Mouse (Mus musculus) bone marrow macrophage, adult 2 months (primary cell): Measurements from ENCODE around the gene Adcy5. TPM values are rescaled to one million over a fixed set of nuclear protein-coding genes. Genes with fewer than 3 reads are reported as not detected.

Experiments
- H3K27ac ChIP-seq: 2 replicates; pipeline ENCODE4 v1.5.1; 2012; ENCODE audit warnings: low read depth, low read length; ENCODE audit not compliant: insufficient read depth
- H3K4me1 ChIP-seq: 2 replicates; pipeline ENCODE4 v1.6.1; 2012; ENCODE audit warnings: low read length; ENCODE audit not compliant: control insufficient read depth, insufficient read depth
- H3K4me3 ChIP-seq: 2 replicates; pipeline ENCODE4 v1.5.1; 2012; ENCODE audit warnings: mild to moderate bottlenecking, low read length, moderate library complexity; ENCODE audit not compliant: insufficient read depth
- CTCF ChIP-seq: IDR thresholded peaks from 2 replicates; pipeline ENCODE4 v1.5.1; 2012; ENCODE audit warnings: low read depth, mild to moderate bottlenecking, low read length, moderate library complexity
- POLR2A ChIP-seq: IDR thresholded peaks from 2 replicates; pipeline ENCODE4 v1.6.1; 2012; ENCODE audit warnings: mild to moderate bottlenecking, low read depth, low read length, borderline replicate concordance
- polyA plus RNA-seq: library from polyadenylated mRNA; stranded (reverse); fragments of >200 nt; gene quantifications from 2 replicates; pipeline ENCODE4 v1.2.4, GENCODE M21; 2012; ENCODE audit not compliant: missing spikeins, insufficient read depth, insufficient read length

Gene Adcy5
- polyA plus RNA-seq, 1 experiment, result not detected

DNA sequence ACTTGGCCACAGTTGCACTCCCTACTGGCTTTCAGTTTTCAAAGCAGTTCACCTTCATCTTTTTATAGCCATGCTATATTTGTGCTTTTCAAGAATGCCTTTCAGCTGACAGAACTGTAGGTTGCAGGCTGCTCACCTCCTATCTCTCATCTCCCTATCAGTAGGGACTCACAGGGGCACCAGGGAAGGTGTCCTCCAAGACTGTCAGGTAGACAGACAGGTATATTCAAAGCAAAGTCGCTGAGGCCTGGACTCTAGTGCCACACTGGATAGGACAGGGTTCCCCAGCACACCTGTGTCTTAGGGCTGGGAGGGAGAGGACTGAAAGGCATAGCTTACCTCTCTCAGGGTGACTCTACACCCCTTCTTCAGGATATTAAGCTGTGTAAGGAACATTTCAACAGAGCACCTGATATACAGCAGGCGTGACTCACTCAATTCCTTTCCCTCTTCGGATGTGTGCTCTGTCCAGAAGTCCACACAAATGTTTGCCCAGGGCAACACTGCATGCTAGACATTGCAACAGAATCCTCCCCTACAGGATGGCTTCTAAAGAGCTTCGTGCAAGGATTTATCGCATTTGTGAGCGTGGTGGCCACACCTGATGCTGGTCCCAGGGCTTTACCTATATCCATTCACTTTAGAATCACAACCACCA is 153.9 kb downstream of the Adcy5 start:
- H3K4me1 ChIP-seq, result no peaks in the 10 kb centered on the region
- no peak for TF ChIP-seq CTCF
- no peak for TF ChIP-seq POLR2A
- no peak overlapping the region for H3K27ac ChIP-seq
- no peak overlapping the region for H3K4me3 ChIP-seq

DNA sequence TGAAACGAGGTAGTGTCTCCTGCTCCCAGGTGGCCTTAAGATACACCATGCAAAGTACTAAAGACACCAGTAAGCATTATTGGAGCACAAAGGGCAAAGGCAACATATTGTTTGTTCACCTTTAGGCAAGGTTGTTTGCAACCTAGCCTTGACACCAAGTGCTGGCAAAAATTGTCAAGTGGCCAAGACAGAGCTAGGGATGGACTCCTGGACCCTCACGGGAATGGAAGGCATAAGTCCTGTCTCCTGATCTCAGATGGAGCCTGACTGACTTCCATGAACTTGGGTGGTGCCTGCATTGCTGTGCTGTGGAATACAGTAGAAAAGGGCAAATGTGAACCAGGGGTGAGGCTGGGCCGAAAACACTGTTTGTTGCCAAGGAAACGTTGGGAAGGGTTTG is 155.0 kb downstream of the Adcy5 start:
- no peaks in the 10 kb centered on the region for H3K4me1 ChIP-seq
- no peak overlapping the region for H3K4me3 ChIP-seq
- no peak for TF ChIP-seq CTCF
- TF ChIP-seq POLR2A, result no peak
- no peak overlapping the region for H3K27ac ChIP-seq

DNA sequence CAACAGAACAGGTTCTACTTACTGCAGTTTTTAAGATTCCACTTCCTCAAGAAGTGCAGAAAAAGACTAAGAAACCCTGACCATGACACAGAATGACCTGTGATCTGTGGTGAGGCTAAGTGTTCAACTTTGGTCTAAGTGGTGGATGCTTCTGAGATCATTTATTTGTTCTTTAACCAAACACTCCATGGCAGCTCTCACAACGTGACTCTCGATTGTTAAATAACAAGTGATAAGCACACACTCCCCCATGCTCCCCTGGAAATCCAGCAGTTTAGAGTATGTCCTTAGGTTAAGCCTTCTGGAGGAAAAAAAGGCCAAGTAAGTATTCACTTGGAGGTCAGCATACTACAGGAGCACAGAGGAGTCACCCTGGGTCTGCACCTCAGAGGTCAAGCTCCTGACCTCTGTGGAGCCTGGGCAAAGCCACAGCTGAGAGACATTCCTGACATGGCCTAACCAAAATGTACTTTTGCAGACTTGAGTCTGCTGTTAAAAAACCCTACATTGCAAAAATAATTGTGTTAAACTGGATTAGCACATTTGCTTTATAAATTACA is 156.0 kb downstream of the Adcy5 start:
- TF ChIP-seq POLR2A (no peak), CTCF (no peak)
- H3K4me3 ChIP-seq, result no peak overlapping the region

DNA sequence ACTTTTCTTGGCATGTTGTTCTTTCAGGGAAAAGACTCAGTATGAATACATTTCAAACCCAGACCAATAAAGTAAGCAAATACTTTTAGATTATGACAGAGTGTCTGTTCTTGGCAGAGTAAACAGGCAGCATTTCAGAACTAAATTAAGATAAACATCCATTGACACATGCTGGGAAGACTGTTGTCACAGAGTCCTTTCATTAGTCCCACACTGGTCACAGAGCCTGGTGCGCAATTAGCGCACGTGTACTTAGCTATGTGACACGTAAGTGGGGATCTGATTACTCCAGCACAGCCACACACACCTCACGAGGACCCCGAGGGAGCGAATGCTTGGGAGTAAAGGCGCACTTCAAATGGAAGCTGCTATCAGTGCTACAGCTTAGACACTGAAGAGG is 156.9 kb downstream of the Adcy5 start:
- Histone ChIP-seq H3K4me3 (no peak overlapping the region), H3K27ac (no peak overlapping the region), H3K4me1 (no peaks in the 10 kb centered on the region)
- TF ChIP-seq CTCF (no peak), POLR2A (no peak)

More for the DNA sequence above, 156.0 kb downstream of the Adcy5 start:
- Histone ChIP-seq H3K4me1 (no peaks in the 10 kb centered on the region), H3K27ac (no peak overlapping the region)

DNA sequence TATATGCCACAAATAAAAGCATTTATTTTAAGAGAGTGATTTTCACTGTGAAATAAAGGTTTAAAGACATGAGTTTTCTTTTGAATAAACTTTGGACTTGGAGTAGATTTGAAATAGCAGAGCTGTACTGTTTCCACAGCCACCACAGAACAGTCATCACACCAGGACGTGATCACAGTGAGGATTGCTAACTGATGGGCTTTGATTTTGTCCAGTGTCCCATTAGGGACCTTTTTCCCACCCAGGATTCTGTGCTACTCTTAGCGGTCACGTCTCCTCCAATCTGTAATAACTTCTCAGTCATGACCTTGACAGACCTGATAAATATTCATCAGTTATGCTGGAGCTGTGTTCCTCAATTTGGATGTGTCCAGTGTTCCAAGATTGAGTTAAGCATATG is 160.8 kb downstream of the Adcy5 start:
- Histone ChIP-seq H3K4me3 (no peak overlapping the region), H3K27ac (no peak overlapping the region), H3K4me1 (no peaks in the 10 kb centered on the region)
- TF ChIP-seq CTCF, result no peak
- no peak for TF ChIP-seq POLR2A

DNA sequence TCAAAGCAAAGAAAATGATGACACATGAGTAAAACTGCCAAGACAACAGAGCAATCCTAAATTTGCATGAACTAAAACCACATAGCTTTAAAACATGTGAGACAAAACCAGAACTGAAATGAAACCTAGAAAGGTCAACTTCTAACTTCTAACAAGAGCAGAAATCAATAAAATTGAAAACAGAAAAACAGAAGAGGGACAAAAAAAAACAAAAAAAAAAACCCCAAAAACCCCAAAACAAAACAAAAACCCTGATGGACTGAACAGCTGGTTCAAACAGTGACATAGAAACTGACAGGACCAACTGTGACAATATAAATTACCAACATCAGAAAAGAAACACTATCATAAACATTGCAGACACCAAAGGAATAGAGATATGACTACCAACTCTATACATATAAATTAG is 162.2 kb downstream of the Adcy5 start:
- no peak for TF ChIP-seq POLR2A
- Histone ChIP-seq H3K4me1 (no peaks in the 10 kb centered on the region), H3K27ac (no peak overlapping the region), H3K4me3 (no peak overlapping the region)

DNA sequence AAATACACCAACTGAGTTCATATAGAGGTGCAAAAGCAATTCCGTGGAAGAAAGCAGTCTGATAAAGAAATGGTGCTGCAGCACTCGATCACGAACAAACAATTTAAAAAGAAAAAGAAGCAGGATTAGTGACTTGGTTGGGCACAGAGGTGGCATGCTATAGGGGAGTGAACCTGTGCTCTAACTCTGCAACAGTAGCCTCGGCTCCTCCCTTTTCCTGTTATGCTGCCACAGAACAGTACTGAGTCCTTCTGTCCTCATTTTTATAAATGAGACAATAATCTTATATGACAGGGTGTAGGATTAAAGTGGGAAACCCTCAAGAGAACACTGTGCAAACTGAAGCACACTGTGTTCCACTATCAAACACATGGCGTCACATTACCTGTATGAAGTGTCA is 162.8 kb downstream of the Adcy5 start:
- TF ChIP-seq POLR2A (no peak), CTCF (no peak)
- no peak overlapping the region for H3K27ac ChIP-seq
- H3K4me1 ChIP-seq, result no peaks in the 10 kb centered on the region
- H3K4me3 ChIP-seq, result no peak overlapping the region

DNA sequence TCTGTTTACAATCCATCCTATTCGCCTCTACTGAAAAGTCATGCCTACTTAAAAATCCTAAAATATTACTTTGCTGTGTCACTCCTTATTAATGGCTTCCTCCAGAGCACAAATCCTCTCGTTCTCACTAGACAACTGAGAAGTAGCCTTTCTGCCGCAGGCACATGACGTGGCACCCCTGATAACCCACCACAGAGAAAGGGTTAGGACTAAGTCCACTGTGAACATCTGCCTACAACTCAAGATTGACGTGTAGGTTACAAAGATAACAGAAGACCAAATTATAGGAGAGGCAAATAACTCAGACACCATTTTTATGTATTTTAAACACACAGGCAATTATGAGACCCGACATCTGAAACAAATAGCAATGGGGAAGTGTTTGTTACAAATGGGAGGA is 163.7 kb downstream of the Adcy5 start:
- H3K4me1 ChIP-seq, result no peaks in the 10 kb centered on the region
- H3K27ac ChIP-seq, result no peak overlapping the region
- H3K4me3 ChIP-seq, result no peak overlapping the region
- TF ChIP-seq POLR2A (no peak), CTCF (no peak)

DNA sequence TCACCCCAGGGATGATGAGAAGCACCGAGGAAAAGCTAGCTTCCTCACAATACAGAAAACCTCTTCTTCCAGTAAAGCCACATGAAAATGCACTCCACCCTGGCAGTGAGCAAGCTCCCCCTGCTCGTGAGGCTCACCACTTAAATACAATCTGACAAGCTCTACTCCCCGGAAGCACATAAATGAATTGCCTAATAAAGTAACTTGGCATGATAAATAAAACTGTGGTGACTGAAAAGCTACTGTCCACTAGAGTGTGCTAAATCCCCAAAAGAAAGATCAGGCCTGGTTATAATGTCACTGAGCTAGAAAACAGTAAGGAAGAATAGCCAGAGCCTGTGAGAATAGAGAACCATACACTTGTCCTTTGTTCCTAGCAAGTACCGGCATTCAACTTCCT is 164.7 kb downstream of the Adcy5 start:
- Histone ChIP-seq H3K4me1 (no peaks in the 10 kb centered on the region), H3K27ac (no peak overlapping the region), H3K4me3 (no peak overlapping the region)
- TF ChIP-seq POLR2A, result no peak
- TF ChIP-seq CTCF, result no peak

DNA sequence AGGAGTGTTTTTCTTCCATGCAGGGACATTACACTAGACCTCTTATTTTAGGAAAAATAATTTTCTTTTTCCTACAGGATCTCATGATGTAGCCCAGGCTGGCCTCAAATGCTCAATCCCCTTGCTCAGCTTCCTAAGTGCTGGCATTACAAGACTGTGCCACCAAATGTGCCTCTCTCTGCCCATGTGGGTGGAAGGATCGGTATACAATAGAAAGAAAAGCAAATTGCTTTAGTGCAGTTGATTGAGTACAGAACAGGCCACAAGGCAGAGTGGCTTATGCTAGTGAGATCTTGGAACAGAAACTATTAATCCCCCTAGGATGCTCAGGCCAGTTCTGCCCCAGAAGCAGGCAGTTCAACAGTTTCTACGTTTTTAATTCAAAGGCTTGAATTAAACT is 165.1 kb downstream of the Adcy5 start:
- H3K4me3 ChIP-seq, result no peak overlapping the region
- no peak overlapping the region for H3K27ac ChIP-seq
- H3K4me1 ChIP-seq, result no peaks in the 10 kb centered on the region
- TF ChIP-seq CTCF (no peak), POLR2A (no peak)

DNA sequence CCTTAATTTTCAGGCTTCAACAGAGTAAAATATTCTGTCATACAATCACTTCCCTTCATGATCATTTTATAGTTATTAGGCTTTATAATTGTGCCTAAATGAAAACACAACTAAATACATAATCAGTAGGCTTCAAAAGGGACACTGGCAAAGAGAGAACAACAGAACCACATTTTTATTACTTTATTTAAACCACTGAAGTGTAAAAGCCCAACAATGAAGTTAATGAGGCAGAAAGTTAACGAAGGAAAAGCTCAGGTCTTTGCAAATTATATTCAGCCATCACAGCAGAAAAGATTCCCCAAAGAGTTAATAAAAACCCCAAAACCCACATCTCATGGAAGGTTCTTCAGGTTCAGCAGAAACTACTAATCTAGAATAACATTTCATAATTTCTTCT is 175.8 kb downstream of the Adcy5 start:
- H3K4me3 ChIP-seq, result no peak overlapping the region
- no peak overlapping the region for H3K27ac ChIP-seq
- TF ChIP-seq CTCF (no peak), POLR2A (no peak)
- H3K4me1 ChIP-seq, result no peaks in the 10 kb centered on the region

Other genes with a start within 250 kb of the Adcy5 start
- 25.6 and 32.6 TPM in 2 replicates for gene Hacd2, start 132.4 kb upstream of the Adcy5 start, polyA plus RNA-seq
- gene Sec22a, start 209.0 kb downstream of the Adcy5 start, polyA plus RNA-seq, result 14.6 and 17.4 TPM in 2 replicates